Mouse (Mus musculus) MEL (cell line): ENCODE measurements at regions not wholly inside any gene's neighbourhood (a gene's known extent, or its start where the extent isn't known, plus 50 kb on each side); places are given as distances from the start of the nearest gene placed in this dataset.

Experiments
- DNase-seq: peaks from one replicate; pipeline ENCODE4 v3.0.0; 2011; ENCODE audit warnings: low read depth, low spot score
- H3K27ac ChIP-seq: 2 replicates; pipeline ENCODE4 v1.5.1; 2012; ENCODE audit warnings: low read depth, mild to moderate bottlenecking, control low read depth, low read length, moderate library complexity; ENCODE audit not compliant: control insufficient read depth
- H3K27me3 ChIP-seq, 2 experiments: fragments of 150-350 bp in 1 of 2; sonication (generic) in 1 of 2; 2 replicates each; pipeline ENCODE4 v1.6.1; 2012; ENCODE audit warnings: low read length in 2 of 2, mild to moderate bottlenecking in 2 of 2, improper control_type of control experiment in 1 of 2, moderate library complexity in 1 of 2; ENCODE audit not compliant: insufficient read depth in 2 of 2, control insufficient read depth in 1 of 2
- H3K36me3 ChIP-seq, 2 experiments: 2 replicates each; pipeline ENCODE4 v1.6.1; 2012 to 2014; ENCODE audit warnings: low read length in 2 of 2, improper control_type of control experiment in 1 of 2, inconsistent platforms in 1 of 2, mild to moderate bottlenecking in 1 of 2; ENCODE audit not compliant: insufficient read depth in 2 of 2, control insufficient read depth in 1 of 2
- H3K4me1 ChIP-seq, 2 experiments: fragments of 150-350 bp in 1 of 2; sonication (generic) in 1 of 2; 2 replicates each; pipeline ENCODE4 v1.6.1; 2012; ENCODE audit warnings: low read length in 2 of 2, improper control_type of control experiment in 1 of 2, mild to moderate bottlenecking in 1 of 2; ENCODE audit not compliant: insufficient read depth in 2 of 2, control insufficient read depth in 1 of 2
- H3K4me3 ChIP-seq, 2 experiments: fragments of 150-350 bp in 1 of 2; sonication (generic) in 1 of 2; 2 replicates each; pipeline ENCODE4 v1.5.1; 2012; ENCODE audit warnings: low read depth in 2 of 2, low read length in 2 of 2, mild to moderate bottlenecking in 2 of 2, moderate library complexity in 2 of 2, control low read depth in 1 of 2, improper control_type of control experiment in 1 of 2; ENCODE audit not compliant: control insufficient read depth in 1 of 2, insufficient read depth in 1 of 2
- H3K79me2 ChIP-seq: 2 replicates; pipeline ENCODE4 v1.6.1; 2012; ENCODE audit warnings: mild to moderate bottlenecking, low read length, moderate library complexity; ENCODE audit not compliant: control insufficient read depth, poor library complexity, insufficient read depth
- H3K9ac ChIP-seq: 2 replicates; pipeline ENCODE4 v1.6.1; 2012; ENCODE audit warnings: low read depth, mild to moderate bottlenecking, control low read depth, low read length, moderate library complexity; ENCODE audit not compliant: control insufficient read depth, poor library complexity, severe bottlenecking
- H3K9me3 ChIP-seq: fragments of 150-350 bp; sonication (generic); replicated peaks from 2 replicates; pipeline ENCODE4 v1.6.1; 2012; ENCODE audit warnings: mild to moderate bottlenecking, low read length, improper control_type of control experiment, moderate library complexity; ENCODE audit not compliant: insufficient read depth
- E2F4 ChIP-seq: IDR thresholded peaks from 2 replicates; pipeline ENCODE4 v1.6.1; 2011; ENCODE audit warnings: low read depth, low read length, improper control_type of control experiment, borderline replicate concordance
- ELF1 ChIP-seq: IDR thresholded peaks from 2 replicates; pipeline ENCODE4 v1.6.1; 2014; ENCODE audit warnings: low read depth, mild to moderate bottlenecking, inconsistent platforms, low read length, improper control_type of control experiment, moderate library complexity
- GATA1 ChIP-seq: IDR thresholded peaks from 2 replicates; pipeline ENCODE4 v1.6.1; 2011; ENCODE audit warnings: low read depth, low read length, improper control_type of control experiment
- HCFC1 ChIP-seq: IDR thresholded peaks from 2 replicates; pipeline ENCODE4 v1.6.1; 2012; ENCODE audit warnings: low read depth, mild to moderate bottlenecking, inconsistent platforms, low read length, improper control_type of control experiment, moderate library complexity
- JUND ChIP-seq: IDR thresholded peaks from 2 replicates; pipeline ENCODE4 v1.6.1; 2011; ENCODE audit warnings: low read depth, mild to moderate bottlenecking, improper control_type of control experiment, low read length
- KAT2A ChIP-seq: conservative IDR thresholded peaks from 2 replicates; pipeline ENCODE4 v1.6.1; 2012; ENCODE audit warnings: low read depth, low read length, improper control_type of control experiment, inconsistent platforms
- MAFK ChIP-seq: IDR thresholded peaks from 2 replicates; pipeline ENCODE4 v1.6.1; 2011; ENCODE audit warnings: low read depth, mild to moderate bottlenecking, low read length, improper control_type of control experiment, borderline replicate concordance
- MAX ChIP-seq: IDR thresholded peaks from 2 replicates; pipeline ENCODE4 v1.6.1; 2011; ENCODE audit warnings: low read length, improper control_type of control experiment
- MAZ ChIP-seq: IDR thresholded peaks from 2 replicates; pipeline ENCODE4 v1.6.1; 2012; ENCODE audit warnings: low read depth, mild to moderate bottlenecking, inconsistent platforms, low read length, improper control_type of control experiment
- MEF2A ChIP-seq: IDR thresholded peaks from 2 replicates; pipeline ENCODE4 v1.6.1; 2014; ENCODE audit warnings: low read depth, mild to moderate bottlenecking, inconsistent platforms, low read length, improper control_type of control experiment; ENCODE audit not compliant: poor library complexity, insufficient replicate concordance, severe bottlenecking; ENCODE audit errors: extremely low read depth
- MXI1 ChIP-seq: IDR thresholded peaks from 2 replicates; pipeline ENCODE4 v1.6.1; 2011; ENCODE audit warnings: mild to moderate bottlenecking, low read depth, low read length, improper control_type of control experiment
- MYB ChIP-seq: IDR thresholded peaks from 2 replicates; pipeline ENCODE4 v1.6.1; 2011; ENCODE audit warnings: mild to moderate bottlenecking, low read depth, low read length, improper control_type of control experiment
- MYC ChIP-seq: IDR thresholded peaks from 2 replicates; pipeline ENCODE4 v1.6.1; 2011; ENCODE audit warnings: low read depth, mild to moderate bottlenecking, low read length, improper control_type of control experiment, moderate library complexity
- NELFE ChIP-seq: IDR thresholded peaks from 2 replicates; pipeline ENCODE4 v1.6.1; 2011; ENCODE audit warnings: low read depth, low read length, improper control_type of control experiment
- POLR2A ChIP-seq, 2 experiments: IDR thresholded peaks; 2 replicates each; pipeline ENCODE4 v1.6.1; 2011 to 2012; ENCODE audit warnings: low read length in 2 of 2, mild to moderate bottlenecking in 2 of 2, control low read depth in 1 of 2, improper control_type of control experiment in 1 of 2, low read depth in 1 of 2, moderate library complexity in 1 of 2; ENCODE audit not compliant: control insufficient read depth in 1 of 2, insufficient read depth in 1 of 2, poor library complexity in 1 of 2
- POLR2AphosphoS5 ChIP-seq: IDR thresholded peaks from 2 replicates; pipeline ENCODE4 v1.6.1; 2012; ENCODE audit warnings: low read depth, borderline replicate concordance, mild to moderate bottlenecking, inconsistent platforms, low read length, moderate library complexity, mixed read lengths
- RAD21 ChIP-seq: IDR thresholded peaks from 2 replicates; pipeline ENCODE4 v1.6.1; 2011; ENCODE audit warnings: mild to moderate bottlenecking, low read depth, low read length, improper control_type of control experiment
- TBP ChIP-seq: IDR thresholded peaks from 2 replicates; pipeline ENCODE4 v1.8.0; 2011; ENCODE audit warnings: low read depth, low read length, improper control_type of control experiment
- UBTF ChIP-seq: IDR thresholded peaks from 2 replicates; pipeline ENCODE4 v1.6.1; 2012; ENCODE audit warnings: low read depth, mild to moderate bottlenecking, inconsistent platforms, low read length, improper control_type of control experiment, moderate library complexity, borderline replicate concordance; ENCODE audit not compliant: insufficient read depth
- USF2 ChIP-seq, 2 experiments: IDR thresholded peaks; 2 replicates each; pipeline ENCODE4 v1.6.1; 2011 to 2012; ENCODE audit warnings: improper control_type of control experiment in 2 of 2, low read length in 2 of 2, borderline replicate concordance in 1 of 2, inconsistent platforms in 1 of 2, low read depth in 1 of 2, mild to moderate bottlenecking in 1 of 2; ENCODE audit not compliant: insufficient read depth in 1 of 2
- ZC3H11A ChIP-seq: IDR thresholded peaks from 2 replicates; pipeline ENCODE4 v1.6.1; 2012; ENCODE audit warnings: low read depth, mild to moderate bottlenecking, inconsistent platforms, low read length, improper control_type of control experiment
- ZKSCAN1 ChIP-seq: IDR thresholded peaks from 2 replicates; pipeline ENCODE4 v1.6.1; 2012; ENCODE audit warnings: low read depth, mild to moderate bottlenecking, inconsistent platforms, low read length, improper control_type of control experiment, moderate library complexity

GRCm38 (mm10) chr7:37230641-37231347, 532.9 kb downstream of the Tshz3 start:
- DNase-seq = no peak
- H3K4me1 ChIP-seq = no peaks in the 10 kb centered on the region
- no peak overlapping the region for H3K9ac ChIP-seq
- H3K79me2 ChIP-seq = no peaks in the 10 kb centered on the region
- no peak overlapping the region for H3K27ac ChIP-seq
- no peaks in the 10 kb centered on the region for H3K36me3 ChIP-seq
- H3K4me3 ChIP-seq = no peak overlapping the region
- H3K9me3 ChIP-seq = no peaks in the 10 kb centered on the region
- TF ChIP-seq RAD21 (no peak), MEF2A (no peak), HCFC1 (no peak), UBTF (no peak), E2F4 (no peak), POLR2AphosphoS5 (no peak), USF2 (IDR thresholded peaks at IDR 0.05; ENCODE audit: borderline replicate concordance in 1 of 2, insufficient read depth in 1 of 2, low read depth in 1 of 2, low read length in 2 of 2) (no peak), MYB (no peak), NELFE (no peak), JUND (no peak), MAFK (no peak), ELF1 (no peak), POLR2A (IDR thresholded peaks at IDR 0.05; ENCODE audit: control insufficient read depth in 1 of 2, insufficient read depth in 1 of 2, low read depth in 1 of 2, low read length in 2 of 2, poor library complexity in 1 of 2) (no peak), MXI1 (no peak), KAT2A (no peak), MAX (no peak), MYC (no peak), ZKSCAN1 (no peak), TBP (no peak)
- no peaks in the 10 kb centered on the region for H3K27me3 ChIP-seq

- Histone ChIP-seq H3K4me1 (no peaks in the 10 kb centered on the region), H3K4me3 (no peak overlapping the region)
- TF ChIP-seq ZC3H11A = no peak
- TF ChIP-seq POLR2AphosphoS5 = no peak
- no peak for TF ChIP-seq GATA1
- no peak for TF ChIP-seq MAZ
- TF ChIP-seq POLR2A (IDR thresholded peaks at IDR 0.05; ENCODE audit: control insufficient read depth in 1 of 2, insufficient read depth in 1 of 2, low read depth in 1 of 2, low read length in 2 of 2, poor library complexity in 1 of 2) = no peak
Observed at GRCm38 (mm10) chr7:37240832-37241231, 532.6 kb downstream of the Zfp536 start.

More at GRCm38 (mm10) chr7:37240832-37241231, 532.6 kb downstream of the Zfp536 start:
- Histone ChIP-seq H3K27ac (no peak overlapping the region), H3K36me3 (no peaks in the 10 kb centered on the region), H3K9ac (no peak overlapping the region), H3K27me3 (no peaks in the 10 kb centered on the region), H3K9me3 (no peaks in the 10 kb centered on the region), H3K79me2 (no peaks in the 10 kb centered on the region)
- no peak for DNase-seq
